Mouse (Mus musculus) natural killer cell, adult 2 months (primary cell): ENCODE measurements around the gene Zbtb38.

Experiments
- DNase-seq, 2 experiments: peaks; one replicate each; pipeline ENCODE4 v3.0.0; 2022; ENCODE audit warnings: low spot score in 2 of 2

Zbtb38 gene

GRCm38 (mm10) chr9:96758749-96759597 is 6.3 kb upstream of the Zbtb38 start:
- peak; percentile 67 to 74 for DNase-seq

GRCm38 (mm10) chr9:96756638-96757435 is 4.2 kb upstream of the Zbtb38 start:
- no peak for DNase-seq

GRCm38 (mm10) chr9:96755761-96756160 is 3.1 kb upstream of the Zbtb38 start:
- DNase-seq, result no peak

GRCm38 (mm10) chr9:96754625-96754969 is 2.0 kb upstream of the Zbtb38 start:
- DNase-seq, result no peak

GRCm38 (mm10) chr9:96753921-96754624 is 1.4 kb upstream of the Zbtb38 start:
- DNase-seq, result peak in 1 of 2 experiments; percentile 34

GRCm38 (mm10) chr9:96753392-96753791 is 761 bp upstream of the Zbtb38 start:
- no peak for DNase-seq

- DNase-seq, result no peak
Observed at GRCm38 (mm10) chr9:96751821-96752602, 619 bp downstream of the Zbtb38 start.

GRCm38 (mm10) chr9:96750636-96751035 is 2.0 kb downstream of the Zbtb38 start:
- no peak for DNase-seq

GRCm38 (mm10) chr9:96746527-96746926 is 6.1 kb downstream of the Zbtb38 start:
- DNase-seq, result no peak

- DNase-seq, result no peak
Observed at GRCm38 (mm10) chr9:96744909-96745308, 7.7 kb downstream of the Zbtb38 start.

- DNase-seq, result no peak
Observed at GRCm38 (mm10) chr9:96741365-96742085, 11.1 kb downstream of the Zbtb38 start.

GRCm38 (mm10) chr9:96740712-96741364 is 11.8 kb downstream of the Zbtb38 start:
- DNase-seq, result peak in 1 of 2 experiments; percentile 12

- DNase-seq, result peak; percentile 54 to 63
Observed at GRCm38 (mm10) chr9:96739808-96740711, 12.6 kb downstream of the Zbtb38 start.

- no peak for DNase-seq
Observed at GRCm38 (mm10) chr9:96738563-96739355, 13.9 kb downstream of the Zbtb38 start.

GRCm38 (mm10) chr9:96735946-96736345 is 16.7 kb downstream of the Zbtb38 start:
- no peak for DNase-seq

GRCm38 (mm10) chr9:96733425-96733717 is 19.3 kb downstream of the Zbtb38 start:
- DNase-seq, result no peak

GRCm38 (mm10) chr9:96732644-96733424 is 19.8 kb downstream of the Zbtb38 start:
- no peak for DNase-seq
